ENCODE assay signal across 28 mouse cellular contexts in the genomic region with DNA sequence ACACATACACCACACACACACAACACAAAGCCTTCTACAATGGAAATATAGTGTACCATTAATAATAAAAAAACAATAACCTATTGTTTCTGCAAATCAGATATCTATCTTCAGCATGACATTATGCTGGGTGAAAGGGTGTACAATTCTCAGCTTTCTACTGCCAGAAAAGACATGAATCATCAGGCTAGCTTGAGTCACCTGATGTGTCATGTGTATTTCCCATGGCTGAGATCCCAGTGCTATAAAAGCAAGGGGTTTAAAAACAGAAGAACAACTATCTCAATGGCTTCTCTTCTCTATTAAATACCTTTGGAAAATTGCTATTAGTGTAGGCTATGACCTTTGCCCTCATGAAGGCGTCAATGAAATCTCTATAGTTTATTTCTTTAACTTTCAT.
DNase-seq lines count a peak whose midpoint lies in the region; ATAC-seq and TF ChIP-seq lines count a peak whose summit lies in the region.
"Had no signal": no experiment of that assay in that cellular context is flagged by ENCODE, and none has a peak within 500 bp of the region (broad histone marks: within the 10 kb centered on the region; RNA-seq: fewer than 3 reads in every experiment).

No protein-coding gene starts in this region.

- H3K4me3 ChIP-seq in kidney, postnatal 0 days (replicated peaks; ENCODE audit: low read depth, low read length): no peak overlapping the region
- H3K4me3 ChIP-seq in C2C12 (ENCODE audit: insufficient read depth, poor library complexity, severe bottlenecking): no peak overlapping the region
- H3K4me3 ChIP-seq in small intestine, adult 2 months (ENCODE audit: low read depth, low read length): no peak overlapping the region
- H3K4me3 ChIP-seq in heart, embryonic 10.5 days: no peak overlapping the region
- H3K4me3 ChIP-seq: embryonic facial prominence, embryonic 12.5 days; forebrain, embryonic 13.5 days; hindbrain, embryonic 10.5 days; hindbrain, embryonic 15.5 days; left cerebral cortex, adult 2 months; limb, embryonic 13.5 days; lung, embryonic 15.5 days; midbrain, embryonic 12.5 days; neural tube, embryonic 13.5 days had no signal

- no peak overlapping the region for H3K4me2 ChIP-seq in kidney, postnatal 0 days (ENCODE audit: low read length)
- H3K4me2 ChIP-seq: embryonic facial prominence, embryonic 12.5 days; forebrain, embryonic 13.5 days; hindbrain, embryonic 15.5 days; limb, embryonic 13.5 days; liver, embryonic 11.5 days; lung, embryonic 15.5 days; midbrain, embryonic 12.5 days; neural tube, embryonic 13.5 days had no signal

- no peak overlapping the region for H3ac ChIP-seq in C2C12 (ENCODE audit: control insufficient read depth, insufficient read length, low read depth)

- DNase-seq in kidney, postnatal 0 days (ENCODE audit: low spot score): peak; percentile 19
- DNase-seq in kidney, adult 11 months: no peak
- DNase-seq in adipocyte (ENCODE audit: low spot score): peak; percentile 82
- no peak for DNase-seq in cerebellum, adult 11-12 months
- no peak for DNase-seq in heart, embryonic 10.5 days (ENCODE audit: low spot score)
- no peak for DNase-seq in embryo, embryonic 10 days (ENCODE audit: low spot score)
- DNase-seq: cerebellum, adult 9-10 months; cerebellum, postnatal 36 days; embryo, embryonic 11 days; gastrocnemius, postnatal 36 days; heart, postnatal 14 days; kidney, adult 9 months; kidney, postnatal 25 days; right cerebral cortex, postnatal 4 days; thymus, postnatal 4 days had no signal

- H3K27ac ChIP-seq in kidney, postnatal 0 days: no peak overlapping the region
- peak overlapping the region; percentile 77; the same call in 1 of the 2 replicates for H3K27ac ChIP-seq in small intestine, adult 2 months (ENCODE audit: insufficient read depth, low read depth, low read length)
- H3K27ac ChIP-seq in heart, embryonic 10.5 days: no peak overlapping the region
- H3K27ac ChIP-seq: embryonic facial prominence, embryonic 12.5 days; forebrain, embryonic 13.5 days; hindbrain, embryonic 10.5 days; hindbrain, embryonic 15.5 days; left cerebral cortex, adult 2 months; limb, embryonic 13.5 days; lung, embryonic 15.5 days; midbrain, embryonic 12.5 days; neural tube, embryonic 13.5 days had no signal

- WGBS in kidney, postnatal 0 days: 61% methylated on average over 1 of the region's 1 CpGs
- WGBS in small intestine, adult 2 months: 35% methylated on average over 1 of the region's 1 CpGs
- 88% methylated on average over 1 of the region's 1 CpGs for WGBS in heart, embryonic 10.5 days

- H3K27me3 ChIP-seq in kidney, postnatal 0 days (ENCODE audit: insufficient read depth, low read length): no peaks in the 10 kb centered on the region
- H3K27me3 ChIP-seq in C2C12 (ENCODE audit: control insufficient read depth, insufficient read depth, insufficient read length): no peaks in the 10 kb centered on the region
- no peaks in the 10 kb centered on the region for H3K27me3 ChIP-seq in small intestine, adult 2 months (ENCODE audit: control insufficient read depth, insufficient read depth, low read length)
- no peaks in the 10 kb centered on the region for H3K27me3 ChIP-seq in heart, embryonic 10.5 days (ENCODE audit: insufficient read depth, poor library complexity, severe bottlenecking)
- H3K27me3 ChIP-seq: embryonic facial prominence, embryonic 12.5 days; forebrain, embryonic 13.5 days; hindbrain, embryonic 15.5 days; limb, embryonic 13.5 days; lung, embryonic 15.5 days; midbrain, embryonic 12.5 days; neural tube, embryonic 13.5 days had no signal

- no peaks in the 10 kb centered on the region for H3K9me3 ChIP-seq in kidney, postnatal 0 days (replicated peaks; ENCODE audit: low read length)
- H3K9me3 ChIP-seq in heart, embryonic 10.5 days: no peaks in the 10 kb centered on the region
- H3K9me3 ChIP-seq: embryonic facial prominence, embryonic 12.5 days; forebrain, embryonic 13.5 days; hindbrain, embryonic 10.5 days; hindbrain, embryonic 15.5 days; limb, embryonic 13.5 days; lung, embryonic 15.5 days; midbrain, embryonic 12.5 days; neural tube, embryonic 13.5 days had no signal

- H3K79me3 ChIP-seq in C2C12 (ENCODE audit: low read depth): no peaks in the 10 kb centered on the region

- no peaks in the 10 kb centered on the region for H3K4me1 ChIP-seq in kidney, postnatal 0 days (replicated peaks; ENCODE audit: insufficient read depth, low read length)
- peaks cover 10% of the 10 kb centered on the region; the same call in 1 of the 2 replicates for H3K4me1 ChIP-seq in small intestine, adult 2 months (ENCODE audit: control insufficient read depth, insufficient read depth, insufficient read length, low read length)
- no peaks in the 10 kb centered on the region for H3K4me1 ChIP-seq in heart, embryonic 10.5 days
- H3K4me1 ChIP-seq: embryonic facial prominence, embryonic 12.5 days; forebrain, embryonic 13.5 days; hindbrain, embryonic 10.5 days; hindbrain, embryonic 15.5 days; limb, embryonic 13.5 days; lung, embryonic 15.5 days; midbrain, embryonic 12.5 days; neural tube, embryonic 13.5 days had no signal

- H3K36me3 ChIP-seq in kidney, postnatal 0 days (ENCODE audit: insufficient read depth, low read length): no peaks in the 10 kb centered on the region
- H3K36me3 ChIP-seq in C2C12 (ENCODE audit: control insufficient read depth, insufficient read depth): no peaks in the 10 kb centered on the region
- H3K36me3 ChIP-seq in small intestine, adult 2 months (ENCODE audit: control insufficient read depth, insufficient read depth, low read length): no peaks in the 10 kb centered on the region
- H3K36me3 ChIP-seq in heart, embryonic 10.5 days: no peaks in the 10 kb centered on the region
- H3K36me3 ChIP-seq: embryonic facial prominence, embryonic 12.5 days; hindbrain, embryonic 10.5 days; hindbrain, embryonic 15.5 days; limb, embryonic 13.5 days; lung, embryonic 15.5 days; midbrain, embryonic 12.5 days; neural tube, embryonic 13.5 days had no signal

- ATAC-seq in kidney, postnatal 0 days (replicated peaks; ENCODE audit: low FRiP score, low read depth): no peak
- ATAC-seq: forebrain, embryonic 13.5 days; inflammation-experienced regulatory T-cells, adult 6 months had no signal

- H3K9ac ChIP-seq in kidney, postnatal 0 days (ENCODE audit: low read depth, low read length): no peak overlapping the region
- H3K9ac ChIP-seq: embryonic facial prominence, embryonic 12.5 days; forebrain, embryonic 13.5 days; hindbrain, embryonic 15.5 days; limb, embryonic 13.5 days; lung, embryonic 15.5 days; midbrain, embryonic 12.5 days; neural tube, embryonic 13.5 days had no signal

- no peaks in the 10 kb centered on the region for H3K79me2 ChIP-seq in C2C12 (ENCODE audit: control insufficient read depth, insufficient read depth)

- no peak for TF ChIP-seq POLR2A in small intestine, adult 2 months (IDR thresholded peaks at IDR 0.05; ENCODE audit: low read depth, low read length)

- TF ChIP-seq CTCF in kidney, postnatal 0 days (IDR thresholded peaks at IDR 0.05; ENCODE audit: low read depth): no peak
- no peak for TF ChIP-seq CTCF in C2C12 (IDR thresholded peaks at IDR 0.05; ENCODE audit: control insufficient read depth, insufficient read depth, insufficient read length)
- no peak for TF ChIP-seq CTCF in small intestine, adult 2 months (IDR thresholded peaks at IDR 0.05; ENCODE audit: extremely low read depth, insufficient read length, insufficient replicate concordance, low read depth, low read length)

TF ChIP-seq in C2C12, 6 proteins besides CTCF, POLR2A, EP300 and RAD21:
- peak; percentile 31 for TF ChIP-seq MYOD1 (IDR thresholded peaks at IDR 0.05; ENCODE audit: control insufficient read depth, insufficient read length, low read depth)
- no peak for TF ChIP-seq CEBPB (IDR thresholded peaks at IDR 0.05; ENCODE audit: low read depth)
- TF ChIP-seq MAX (IDR thresholded peaks at IDR 0.05): no peak
- peak; percentile 98 for TF ChIP-seq FOSL1 (IDR thresholded peaks at IDR 0.05; ENCODE audit: insufficient read depth, low read length, poor library complexity, severe bottlenecking)
- TF ChIP-seq USF1 (IDR thresholded peaks at IDR 0.05; ENCODE audit: low read depth): peak; percentile 89
- no peak for TF ChIP-seq MYOG (IDR thresholded peaks at IDR 0.05; ENCODE audit: control insufficient read depth, extremely low read depth, insufficient read length)

Comparison
In these comparisons a context has a peak if more than half of its experiments do, and no peak if none do; other contexts are left out.
1. DNase-seq: peak in kidney, postnatal 0 days (single experiment) and adipocyte (single experiment); none in kidney, adult 11 months (single experiment), cerebellum, adult 11-12 months (single experiment), heart, embryonic 10.5 days (single experiment) and embryo, embryonic 10 days (single experiment).